Mouse (Mus musculus): Measurements from ENCODE around the gene Osm. TPM values are rescaled to one million over a fixed set of nuclear protein-coding genes. Genes with fewer than 3 reads are reported as not detected.

Osm gene
- polyA plus RNA-seq, 1 experiment from 2014 or later, result 0.40 TPM

GRCm38 (mm10) chr11:4231435-4231834, 4.8 kb upstream of the Osm start:
- ATAC-seq (ENCODE audit: low read depth), result no peak
- Histone ChIP-seq H3K36me3 (ENCODE audit: control insufficient read depth, insufficient read depth) (no peaks in the 10 kb centered on the region), H3K4me3 (ENCODE audit: low read depth, low read length) (no peak overlapping the region), H3K4me2 (ENCODE audit: low read depth, low read length) (no peak overlapping the region), H3K27me3 (ENCODE audit: control insufficient read depth, insufficient read depth, low read depth, low read length) (no peaks in the 10 kb centered on the region), H3K4me1 (ENCODE audit: control insufficient read depth, low read depth, low read length) (peaks cover 48% of the 10 kb centered on the region), H3K27ac (ENCODE audit: low read length) (no peak overlapping the region), H3K9me3 (replicated peaks; ENCODE audit: control insufficient read depth, low read length) (no peaks in the 10 kb centered on the region), H3K9ac (ENCODE audit: low read depth, low read length) (no peak overlapping the region)
- 82% methylated on average over 2 of the region's 2 CpGs for WGBS (ENCODE audit: insufficient replicate concordance)

GRCm38 (mm10) chr11:4232644-4233043, 3.6 kb upstream of the Osm start:
- no peaks in the 10 kb centered on the region for H3K9me3 ChIP-seq (replicated peaks; ENCODE audit: control insufficient read depth, low read length)
- H3K9ac ChIP-seq (ENCODE audit: low read depth, low read length), result no peak overlapping the region
- 38% methylated on average over 12 of the region's 12 CpGs for WGBS (ENCODE audit: insufficient replicate concordance)
- H3K4me1 ChIP-seq (ENCODE audit: control insufficient read depth, low read depth, low read length), result peaks cover 46% of the 10 kb centered on the region
- no peaks in the 10 kb centered on the region for H3K36me3 ChIP-seq (ENCODE audit: control insufficient read depth, insufficient read depth)
- H3K27me3 ChIP-seq (ENCODE audit: control insufficient read depth, insufficient read depth, low read depth, low read length), result no peaks in the 10 kb centered on the region
- 0 out of 2 replicates have a peak overlapping the region, but pooled peaks have one; percentile 14 for H3K27ac ChIP-seq (ENCODE audit: low read length)
- peak; percentile 16 for ATAC-seq (ENCODE audit: low read depth)
- no peak overlapping the region for H3K4me2 ChIP-seq (ENCODE audit: low read depth, low read length)
- no peak overlapping the region for H3K4me3 ChIP-seq (ENCODE audit: low read depth, low read length)

DNA sequence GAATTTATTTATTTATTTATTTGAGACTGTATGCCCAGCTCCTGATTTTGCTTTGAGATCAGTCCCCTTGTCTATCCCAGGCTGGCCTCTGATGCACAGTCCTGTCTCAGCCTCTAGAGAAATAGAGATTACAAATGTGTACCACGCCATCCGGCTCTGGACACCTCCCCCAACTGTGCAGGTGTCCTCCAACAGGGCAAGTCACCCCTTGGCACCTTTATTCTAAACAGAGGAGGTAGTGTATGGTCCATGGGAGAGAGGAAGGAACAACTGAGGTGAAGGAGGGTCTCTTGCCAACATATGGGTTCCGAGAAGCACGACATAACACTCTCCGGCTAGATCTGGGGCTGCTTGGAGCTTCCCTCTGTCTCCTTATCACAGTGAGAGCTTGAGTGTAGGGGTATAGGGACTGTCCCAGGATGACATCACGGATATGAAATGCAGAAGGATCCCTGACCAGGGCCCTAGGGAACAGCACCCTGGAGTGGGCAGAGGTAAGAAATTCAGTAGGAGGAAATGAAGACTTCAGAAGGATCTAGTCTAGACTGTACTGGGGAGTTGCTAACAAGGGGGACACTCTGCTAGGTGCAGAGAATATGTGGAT, 1.1 kb upstream of the Osm start:
- H3K27me3 ChIP-seq (ENCODE audit: control insufficient read depth, insufficient read depth, low read depth, low read length), result no peaks in the 10 kb centered on the region
- peak overlapping the region; percentile 47; the same call in 1 of the 2 replicates for H3K4me2 ChIP-seq (ENCODE audit: low read depth, low read length)
- 72% methylated on average over 6 of the region's 6 CpGs for WGBS (ENCODE audit: insufficient replicate concordance)
- H3K9me3 ChIP-seq (replicated peaks; ENCODE audit: control insufficient read depth, low read length), result no peaks in the 10 kb centered on the region
- H3K4me3 ChIP-seq (ENCODE audit: low read depth, low read length), result no peak overlapping the region
- no peak overlapping the region for H3K27ac ChIP-seq (ENCODE audit: low read length)
- no peak for ATAC-seq (ENCODE audit: low read depth)
- peaks cover 32% of the 10 kb centered on the region for H3K4me1 ChIP-seq (ENCODE audit: control insufficient read depth, low read depth, low read length)
- no peaks in the 10 kb centered on the region for H3K36me3 ChIP-seq (ENCODE audit: control insufficient read depth, insufficient read depth)
- no peak overlapping the region for H3K9ac ChIP-seq (ENCODE audit: low read depth, low read length)

- no peak overlapping the region for H3K9ac ChIP-seq (ENCODE audit: low read depth, low read length)
- H3K4me3 ChIP-seq (ENCODE audit: low read depth, low read length), result peak overlapping the region; percentile 43
- peak overlapping the region; percentile 39; the same call in 1 of the 2 replicates for H3K27ac ChIP-seq (ENCODE audit: low read length)
- H3K36me3 ChIP-seq (ENCODE audit: control insufficient read depth, insufficient read depth), result no peaks in the 10 kb centered on the region
- no peaks in the 10 kb centered on the region for H3K9me3 ChIP-seq (replicated peaks; ENCODE audit: control insufficient read depth, low read length)
- peak overlapping the region; percentile 47 for H3K4me2 ChIP-seq (ENCODE audit: low read depth, low read length)
- ATAC-seq (ENCODE audit: low read depth), result no peak
- 62% methylated on average over 21 of the region's 21 CpGs for WGBS (ENCODE audit: insufficient replicate concordance)
- peaks cover 32% of the 10 kb centered on the region for H3K4me1 ChIP-seq (ENCODE audit: control insufficient read depth, low read depth, low read length)
- H3K27me3 ChIP-seq (ENCODE audit: control insufficient read depth, insufficient read depth, low read depth, low read length), result no peaks in the 10 kb centered on the region
These were observed 387 bp downstream of the Osm start for GRCm38 (mm10) chr11:4236546-4237067.

GRCm38 (mm10) chr11:4237389-4237912, 1.2 kb downstream of the Osm start:
- 27% methylated on average over 18 of the region's 18 CpGs for WGBS (ENCODE audit: insufficient replicate concordance)
- H3K4me1 ChIP-seq (ENCODE audit: control insufficient read depth, low read depth, low read length), result peaks cover 31% of the 10 kb centered on the region
- no peak overlapping the region for H3K9ac ChIP-seq (ENCODE audit: low read depth, low read length)
- no peaks in the 10 kb centered on the region for H3K9me3 ChIP-seq (replicated peaks; ENCODE audit: control insufficient read depth, low read length)
- ATAC-seq (ENCODE audit: low read depth), result peak; percentile 14
- H3K27me3 ChIP-seq (ENCODE audit: control insufficient read depth, insufficient read depth, low read depth, low read length), result no peaks in the 10 kb centered on the region
- peak overlapping the region; percentile 34; the same call in 1 of the 2 replicates for H3K27ac ChIP-seq (ENCODE audit: low read length)
- no peaks in the 10 kb centered on the region for H3K36me3 ChIP-seq (ENCODE audit: control insufficient read depth, insufficient read depth)
- H3K4me3 ChIP-seq (ENCODE audit: low read depth, low read length), result peak overlapping the region; percentile 43
- H3K4me2 ChIP-seq (ENCODE audit: low read depth, low read length), result peak overlapping the region; percentile 47

DNA sequence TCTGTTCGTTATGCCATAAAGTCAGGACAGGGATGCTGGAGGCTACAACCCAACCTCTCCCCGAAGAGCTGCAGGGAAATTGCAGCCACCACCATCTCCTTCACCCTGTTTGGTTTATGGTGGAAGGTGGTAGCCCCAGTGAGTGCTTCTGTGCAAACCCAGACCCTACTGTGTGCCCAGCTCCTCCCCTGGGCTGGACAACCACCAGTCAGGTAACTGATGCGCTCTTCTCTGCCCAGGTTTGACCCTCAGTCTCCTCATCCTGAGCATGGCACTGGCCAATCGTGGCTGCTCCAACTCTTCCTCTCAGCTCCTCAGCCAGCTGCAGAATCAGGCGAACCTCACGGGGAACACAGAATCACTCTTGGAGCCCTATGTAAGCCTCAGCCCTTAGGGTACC, 1.9 kb downstream of the Osm start:
- 76% methylated on average over 6 of the region's 6 CpGs for WGBS (ENCODE audit: insufficient replicate concordance)
- Histone ChIP-seq H3K36me3 (ENCODE audit: control insufficient read depth, insufficient read depth) (no peaks in the 10 kb centered on the region), H3K27ac (ENCODE audit: low read length) (peak overlapping the region; percentile 34; the same call in 1 of the 2 replicates), H3K4me1 (ENCODE audit: control insufficient read depth, low read depth, low read length) (peaks cover 26% of the 10 kb centered on the region), H3K9me3 (replicated peaks; ENCODE audit: control insufficient read depth, low read length) (no peaks in the 10 kb centered on the region), H3K4me2 (ENCODE audit: low read depth, low read length) (0 out of 2 replicates have a peak overlapping the region, but pooled peaks have one; percentile 47), H3K27me3 (ENCODE audit: control insufficient read depth, insufficient read depth, low read depth, low read length) (no peaks in the 10 kb centered on the region), H3K4me3 (ENCODE audit: low read depth, low read length) (no peak overlapping the region), H3K9ac (ENCODE audit: low read depth, low read length) (no peak overlapping the region)
- ATAC-seq (ENCODE audit: low read depth), result no peak

DNA sequence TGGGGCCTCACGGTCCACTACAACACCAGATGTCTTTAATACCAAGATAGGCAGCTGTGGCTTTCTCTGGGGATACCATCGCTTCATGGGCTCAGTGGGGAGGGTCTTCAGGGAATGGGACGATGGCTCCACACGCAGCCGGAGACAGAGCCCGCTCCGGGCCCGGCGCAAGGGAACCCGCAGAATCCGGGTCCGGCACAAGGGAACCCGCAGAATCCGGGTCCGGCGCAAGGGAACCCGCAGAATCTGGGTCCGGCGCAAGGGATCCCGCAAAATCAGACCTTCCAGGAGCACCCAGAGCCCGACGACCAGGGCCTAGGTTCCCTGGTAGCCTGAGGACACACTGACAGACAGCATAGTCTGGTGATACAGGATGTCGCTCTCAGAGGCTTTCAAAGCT, 3.5 kb downstream of the Osm start:
- H3K27ac ChIP-seq (ENCODE audit: low read length), result no peak overlapping the region
- peaks cover 27% of the 10 kb centered on the region for H3K4me1 ChIP-seq (ENCODE audit: control insufficient read depth, low read depth, low read length)
- no peak for ATAC-seq (ENCODE audit: low read depth)
- H3K9me3 ChIP-seq (replicated peaks; ENCODE audit: control insufficient read depth, low read length), result no peaks in the 10 kb centered on the region
- 87% methylated on average over 23 of the region's 23 CpGs for WGBS (ENCODE audit: insufficient replicate concordance)
- no peaks in the 10 kb centered on the region for H3K36me3 ChIP-seq (ENCODE audit: control insufficient read depth, insufficient read depth)
- H3K27me3 ChIP-seq (ENCODE audit: control insufficient read depth, insufficient read depth, low read depth, low read length), result no peaks in the 10 kb centered on the region
- H3K9ac ChIP-seq (ENCODE audit: low read depth, low read length), result no peak overlapping the region
- H3K4me2 ChIP-seq (ENCODE audit: low read depth, low read length), result no peak overlapping the region
- H3K4me3 ChIP-seq (ENCODE audit: low read depth, low read length), result no peak overlapping the region

GRCm38 (mm10) chr11:4240151-4240550, 3.9 kb downstream of the Osm start:
- H3K4me1 ChIP-seq (ENCODE audit: control insufficient read depth, low read depth, low read length), result peaks cover 25% of the 10 kb centered on the region
- H3K36me3 ChIP-seq (ENCODE audit: control insufficient read depth, insufficient read depth), result no peaks in the 10 kb centered on the region
- H3K27me3 ChIP-seq (ENCODE audit: control insufficient read depth, insufficient read depth, low read depth, low read length), result no peaks in the 10 kb centered on the region
- no peak overlapping the region for H3K9ac ChIP-seq (ENCODE audit: low read depth, low read length)
- H3K9me3 ChIP-seq (replicated peaks; ENCODE audit: control insufficient read depth, low read length), result no peaks in the 10 kb centered on the region
- WGBS (ENCODE audit: insufficient replicate concordance), result 30% methylated on average over 7 of the region's 7 CpGs
- no peak overlapping the region for H3K4me2 ChIP-seq (ENCODE audit: low read depth, low read length)
- H3K27ac ChIP-seq (ENCODE audit: low read length), result no peak overlapping the region
- no peak for ATAC-seq (ENCODE audit: low read depth)
- H3K4me3 ChIP-seq (ENCODE audit: low read depth, low read length), result no peak overlapping the region

GRCm38 (mm10) chr11:4241180-4241579, 5.0 kb downstream of the Osm start:
- Histone ChIP-seq H3K9ac (ENCODE audit: low read depth, low read length) (no peak overlapping the region), H3K9me3 (replicated peaks; ENCODE audit: control insufficient read depth, low read length) (no peaks in the 10 kb centered on the region), H3K4me2 (ENCODE audit: low read depth, low read length) (no peak overlapping the region), H3K4me1 (ENCODE audit: control insufficient read depth, low read depth, low read length) (peaks cover 24% of the 10 kb centered on the region), H3K4me3 (ENCODE audit: low read depth, low read length) (no peak overlapping the region), H3K27me3 (ENCODE audit: control insufficient read depth, insufficient read depth, low read depth, low read length) (no peaks in the 10 kb centered on the region), H3K27ac (ENCODE audit: low read length) (no peak overlapping the region), H3K36me3 (ENCODE audit: control insufficient read depth, insufficient read depth) (no peaks in the 10 kb centered on the region)
- WGBS (ENCODE audit: insufficient replicate concordance), result 51% methylated on average over 4 of the region's 4 CpGs
- no peak for ATAC-seq (ENCODE audit: low read depth)
